Mouse (Mus musculus) MEL (cell line): Measurements from ENCODE around the gene Fam19a2.

Experiments used
- CHD2 ChIP-seq: IDR thresholded peaks from 2 replicates; pipeline ENCODE4 v1.6.1; 2011; ENCODE audit warnings: low read length, improper control_type of control experiment
- CTCF ChIP-seq, 3 experiments: IDR thresholded peaks in 2 of 3; conservative IDR thresholded peaks in 1 of 3; 2 replicates each; pipeline ENCODE4 v1.5.1; 2011 to 2012; ENCODE audit warnings: low read length in 3 of 3, low read depth in 2 of 3, mild to moderate bottlenecking in 2 of 3, improper control_type of control experiment in 1 of 3, inconsistent platforms in 1 of 3, mixed read lengths in 1 of 3, moderate library complexity in 1 of 3; ENCODE audit not compliant: control insufficient read depth in 1 of 3, insufficient read depth in 1 of 3, poor library complexity in 1 of 3, severe bottlenecking in 1 of 3
- NELFE ChIP-seq: IDR thresholded peaks from 2 replicates; pipeline ENCODE4 v1.6.1; 2011; ENCODE audit warnings: low read depth, low read length, improper control_type of control experiment
- POLR2A ChIP-seq, 2 experiments: IDR thresholded peaks; 2 replicates each; pipeline ENCODE4 v1.6.1; 2011 to 2012; ENCODE audit warnings: low read length in 2 of 2, mild to moderate bottlenecking in 2 of 2, control low read depth in 1 of 2, improper control_type of control experiment in 1 of 2, low read depth in 1 of 2, moderate library complexity in 1 of 2; ENCODE audit not compliant: control insufficient read depth in 1 of 2, insufficient read depth in 1 of 2, poor library complexity in 1 of 2
- POLR2AphosphoS2 ChIP-seq: IDR thresholded peaks from 2 replicates; pipeline ENCODE4 v1.6.1; 2011; ENCODE audit warnings: low read length, improper control_type of control experiment
- SMC3 ChIP-seq: IDR thresholded peaks from 2 replicates; pipeline ENCODE4 v1.6.1; 2011; ENCODE audit warnings: low read depth, low read length, improper control_type of control experiment
- TCF12 ChIP-seq: IDR thresholded peaks from 2 replicates; pipeline ENCODE4 v1.6.1; 2014; ENCODE audit warnings: low read depth, mild to moderate bottlenecking, inconsistent platforms, low read length, improper control_type of control experiment, moderate library complexity
- ZMIZ1 ChIP-seq: IDR thresholded peaks from 2 replicates; pipeline ENCODE4 v1.6.1; 2012; ENCODE audit warnings: low read depth, mild to moderate bottlenecking, inconsistent platforms, low read length, improper control_type of control experiment, moderate library complexity
- ZNF384 ChIP-seq: IDR thresholded peaks from 2 replicates; pipeline ENCODE4 v1.6.1; 2012; ENCODE audit warnings: low read depth, mild to moderate bottlenecking, inconsistent platforms, low read length, improper control_type of control experiment

- TF ChIP-seq TCF12 (no peak), CTCF (IDR thresholded peaks at IDR 0.05 in 2 of 3, conservative IDR thresholded peaks at IDR 0.05 in 1 of 3; ENCODE audit: control insufficient read depth in 1 of 3, insufficient read depth in 1 of 3, low read depth in 2 of 3, low read length in 3 of 3, poor library complexity in 1 of 3, severe bottlenecking in 1 of 3) (no peak), SMC3 (no peak), ZMIZ1 (no peak), POLR2AphosphoS2 (no peak), NELFE (no peak), CHD2 (no peak), ZNF384 (no peak), POLR2A (IDR thresholded peaks at IDR 0.05; ENCODE audit: control insufficient read depth in 1 of 2, insufficient read depth in 1 of 2, low read depth in 1 of 2, low read length in 2 of 2, poor library complexity in 1 of 2) (no peak)
Observed at GRCm38 (mm10) chr10:123520613-123521012, 256.8 kb downstream of the Fam19a2 start.
